Mouse (Mus musculus): ENCODE measurements around the gene Nsun4.

- TF ChIP-seq USF1 (IDR thresholded peaks at IDR 0.05; ENCODE audit: low read depth, low read length) (no peak), POLR2A (IDR thresholded peaks at IDR 0.05; ENCODE audit: low read depth, low read length) (no peak), CTCF (conservative IDR thresholded peaks at IDR 0.05 in 1 of 2, IDR thresholded peaks at IDR 0.05 in 1 of 2; ENCODE audit: low read depth in 2 of 2, low read length in 2 of 2) (no peak), HCFC1 (IDR thresholded peaks at IDR 0.05; ENCODE audit: low read depth, low read length) (no peak), CHD1 (IDR thresholded peaks at IDR 0.05; ENCODE audit: low read depth, low read length) (no peak), MEF2A (IDR thresholded peaks at IDR 0.05; ENCODE audit: borderline replicate concordance, low read depth, low read length) (no peak), TBP (conservative IDR thresholded peaks at IDR 0.05; ENCODE audit: low read depth, low read length) (no peak), PAX5 (IDR thresholded peaks at IDR 0.05; ENCODE audit: low read length) (no peak), JUND (conservative IDR thresholded peaks at IDR 0.05; ENCODE audit: low read depth, low read length) (no peak), MXI1 (IDR thresholded peaks at IDR 0.05; ENCODE audit: low read depth, low read length) (no peak), ETS1 (conservative IDR thresholded peaks at IDR 0.05; ENCODE audit: low read depth, low read length) (no peak), MAX (IDR thresholded peaks at IDR 0.05; ENCODE audit: low read length) (no peak), EP300 (IDR thresholded peaks at IDR 0.05; ENCODE audit: low read length) (no peak)
Measured at GRCm38 (mm10) chr4:116033374-116033773, 20.3 kb downstream of the Nsun4 start.
